Mouse (Mus musculus) adrenal gland, adult 10 weeks (tissue): ENCODE results near the gene Ythdf1. TPM values are rescaled to one million over a fixed set of nuclear protein-coding genes. Genes with fewer than 3 reads are reported as not detected.

Source experiments
- polyA plus RNA-seq: library from polyadenylated mRNA; stranded (reverse); fragments of 350-450 nt; fragmentation: Illumina TruSeq; extraction: RNeasy Lipid Tissue Mini Kit (QIAGEN cat#74804); gene quantifications from one replicate; pipeline ENCODE4 v1.2.3, GENCODE M21; 2014; ENCODE audit warnings: low read depth, low replicate concordance

Ythdf1 gene
- polyA plus RNA-seq, result 60.4 TPM

GRCm38 (mm10) chr2:180920810-180921400 is at the start of gene Ythdf1:
Gene Ythdf1 (minus strand): TSS chr2:180920949.

GRCm38 (mm10) chr2:180967010-180967763 is 46.4 kb upstream of the Ythdf1 start, which contains the start of gene Arfgap1:
Gene Arfgap1 (plus strand): TSS chr2:180967225.

GRCm38 (mm10) chr2:180954061-180955047 is 33.6 kb upstream of the Ythdf1 start, which contains the start of gene Nkain4:
Gene Nkain4 (minus strand): TSS chr2:180954699.

GRCm38 (mm10) chr2:180928723-180929122 is 8.0 kb upstream of the Ythdf1 start, which contains the start of gene Birc7:
Gene Birc7 (plus strand): TSS chr2:180929023.

Other genes with a start within 250 kb of the Ythdf1 start
- 17.3 TPM for gene Dido1, start 210.9 kb downstream of the Ythdf1 start, polyA plus RNA-seq
- 51.3 TPM for gene Gid8, start 210.8 kb downstream of the Ythdf1 start, polyA plus RNA-seq
- gene Slc17a9, start 195.7 kb downstream of the Ythdf1 start, polyA plus RNA-seq, result not detected
- not detected for gene Bhlhe23, start 144.0 kb downstream of the Ythdf1 start, polyA plus RNA-seq
- gene Birc7, start 8.1 kb upstream of the Ythdf1 start, polyA plus RNA-seq, result not detected
- gene Nkain4, start 33.8 kb upstream of the Ythdf1 start, polyA plus RNA-seq, result not detected
- 5.9 TPM for gene Arfgap1, start 46.3 kb upstream of the Ythdf1 start, polyA plus RNA-seq
- not detected for gene Col20a1, start 65.6 kb upstream of the Ythdf1 start, polyA plus RNA-seq
- 1.3 TPM for gene Chrna4, start 122.6 kb upstream of the Ythdf1 start, polyA plus RNA-seq
- 2.5 TPM for gene Kcnq2, start 214.4 kb upstream of the Ythdf1 start, polyA plus RNA-seq
- 0.47 TPM for gene Eef1a2, start 236.1 kb upstream of the Ythdf1 start, polyA plus RNA-seq